Mouse (Mus musculus) B cell, adult 2 months (primary cell): ENCODE measurements around the gene Pde6c.

ENCODE experiments used
- DNase-seq, 2 experiments: peaks; one replicate each; pipeline ENCODE4 v3.0.0; 2022

Pde6c gene

DNA sequence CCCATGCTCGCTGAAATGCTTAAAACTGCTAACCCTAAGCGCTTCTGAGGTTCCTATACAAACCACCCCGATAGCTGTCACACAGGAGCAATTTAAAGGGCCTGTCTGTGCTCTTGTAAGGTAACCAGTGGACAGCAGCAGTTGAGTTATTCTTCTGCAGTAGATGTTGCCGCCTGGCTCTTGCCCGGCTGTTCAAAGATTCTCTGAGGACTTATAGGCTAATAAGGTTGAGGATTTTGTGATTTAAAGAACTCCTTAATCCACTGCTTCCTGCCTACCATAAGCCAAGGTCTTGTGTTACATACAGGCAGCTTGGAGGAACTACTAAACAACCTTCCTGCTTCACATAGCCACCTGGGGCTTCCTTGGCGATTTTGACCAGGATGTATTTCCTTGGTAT lies at the start of gene Pde6c:
Gene Pde6c (plus strand): TSS at position 301 of the 400 bp plus-strand sequence.
- no peak for DNase-seq

GRCm38 (mm10) chr19:38082931-38083525 lies 49.6 kb upstream of the Pde6c start:
- DNase-seq = no peak

GRCm38 (mm10) chr19:38085841-38086240 lies 46.7 kb upstream of the Pde6c start:
- no peak for DNase-seq

- DNase-seq = no peak
Observed at GRCm38 (mm10) chr19:38086948-38087551, 45.5 kb upstream of the Pde6c start.

DNA sequence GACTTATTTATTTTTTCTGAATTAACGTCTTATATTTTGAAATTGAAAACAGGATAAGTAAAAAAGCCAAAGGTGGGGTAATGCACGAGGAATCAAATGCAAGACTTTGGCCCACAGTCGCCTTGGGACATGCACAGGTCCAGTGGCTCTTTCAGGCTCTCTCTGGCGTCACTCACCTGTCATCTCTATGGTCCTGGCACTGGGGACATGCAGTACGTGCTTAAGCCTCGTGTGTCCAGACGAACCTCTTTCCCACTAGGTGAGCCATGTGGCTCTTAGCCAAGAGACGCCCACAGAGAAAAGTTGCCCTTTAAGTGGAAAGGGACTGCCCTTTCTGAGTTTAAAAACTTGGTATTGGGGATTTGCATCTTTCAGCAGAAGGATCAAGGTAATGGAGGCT lies 43.2 kb upstream of the Pde6c start:
- DNase-seq = no peak

DNA sequence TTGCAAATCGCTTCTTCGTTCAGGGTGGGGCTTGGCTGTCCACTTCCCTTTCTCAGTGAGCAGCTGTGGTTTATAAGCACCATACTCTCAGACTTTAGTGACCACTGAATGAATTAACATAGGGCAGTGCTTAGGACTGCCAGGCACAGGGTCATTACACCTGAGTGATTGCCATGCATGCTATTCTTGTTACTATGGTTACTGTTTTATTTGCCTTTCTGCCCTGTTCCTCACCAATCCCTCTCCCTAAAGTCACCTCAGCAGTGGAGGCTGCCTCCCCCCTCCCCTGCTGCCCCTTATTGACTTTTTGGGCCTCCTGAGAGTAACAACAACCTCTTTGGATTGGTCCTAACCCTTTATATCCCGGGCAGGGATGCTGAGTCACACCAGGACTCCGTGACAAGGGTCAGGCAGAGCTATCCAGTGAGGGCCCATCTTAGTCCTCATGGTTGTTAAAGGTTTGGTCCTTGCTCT lies 41.0 kb upstream of the Pde6c start:
- no peak for DNase-seq

GRCm38 (mm10) chr19:38096231-38096630 lies 36.4 kb upstream of the Pde6c start:
- DNase-seq = no peak

- no peak for DNase-seq
Observed at GRCm38 (mm10) chr19:38096858-38097758, 35.5 kb upstream of the Pde6c start, which contains the start of gene Ffar4. Gene Ffar4 (plus strand): TSS chr19:38097071.

DNA sequence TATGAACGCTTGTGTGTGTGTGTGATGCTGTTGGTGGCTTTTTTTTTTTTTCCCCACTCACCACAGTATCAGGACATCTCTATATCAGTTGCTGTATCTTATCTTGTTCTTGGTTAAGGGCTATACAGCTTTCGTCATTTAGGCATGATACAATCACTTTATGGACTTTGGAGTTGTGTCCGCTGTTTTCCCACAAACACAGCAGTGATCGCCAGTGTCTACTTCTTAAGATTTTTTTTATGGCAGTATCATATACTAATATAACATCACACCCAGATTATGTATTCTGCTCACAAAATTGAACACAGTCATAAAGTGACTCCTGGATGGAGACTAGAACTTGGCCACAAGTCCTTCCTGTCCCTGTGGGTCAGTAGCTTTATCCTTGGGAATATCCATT lies 24.7 kb upstream of the Pde6c start:
- no peak for DNase-seq

- DNase-seq = no peak
Observed at GRCm38 (mm10) chr19:38109506-38110242, 22.9 kb upstream of the Pde6c start.

DNA sequence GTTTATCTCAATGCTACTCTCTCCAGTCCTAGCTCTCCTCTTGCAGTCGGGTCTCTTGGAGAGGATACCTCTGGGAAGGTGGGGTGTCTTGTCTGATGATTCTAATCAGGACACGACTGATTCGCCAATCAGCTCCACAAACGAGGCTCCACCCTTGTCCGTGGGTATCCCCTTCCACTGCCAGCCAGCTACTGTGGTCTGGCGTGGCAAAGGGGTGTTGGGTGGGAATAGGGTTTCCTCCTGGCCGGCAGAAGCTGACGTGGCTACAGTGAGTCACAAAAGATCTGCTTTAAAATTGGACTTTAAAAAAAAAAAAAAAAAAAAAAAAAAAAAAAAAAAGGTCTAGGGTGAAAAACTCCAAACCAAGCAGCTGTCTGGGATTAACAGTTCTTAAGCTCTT lies 21.5 kb upstream of the Pde6c start:
- DNase-seq = no peak

GRCm38 (mm10) chr19:38112575-38112974 lies 20.0 kb upstream of the Pde6c start:
- no peak for DNase-seq

DNA sequence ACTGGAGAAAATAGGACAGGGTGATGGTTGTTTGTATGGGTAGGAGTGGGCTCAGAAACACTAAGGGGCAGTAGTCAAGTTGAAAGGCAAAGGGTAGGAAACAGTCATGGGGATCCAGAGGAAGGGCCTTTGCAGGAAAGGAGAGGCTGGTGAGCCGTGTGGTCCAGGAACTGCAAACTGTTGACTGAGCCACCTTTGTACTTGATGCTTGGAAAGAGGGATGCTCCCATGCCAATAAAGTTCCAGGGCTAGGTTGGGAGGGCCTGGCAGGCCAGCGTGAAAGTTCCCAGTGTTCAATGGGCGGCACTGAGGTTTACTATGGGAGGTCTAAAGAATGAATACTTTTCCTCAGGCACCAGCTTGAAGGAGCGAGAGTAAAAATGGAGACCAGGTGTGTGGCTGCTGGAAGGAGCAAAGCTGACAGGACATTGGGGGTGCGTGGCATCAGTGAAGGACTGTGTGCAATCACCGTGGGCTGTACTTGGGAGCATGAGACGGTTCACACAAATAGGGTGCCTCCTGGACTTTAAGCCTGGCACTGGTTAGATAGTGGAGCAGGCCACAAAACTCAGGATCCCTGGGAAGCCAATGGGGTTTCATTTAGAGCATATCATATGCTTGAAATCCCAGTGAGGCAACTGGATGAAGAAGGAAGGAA lies 17.6 kb upstream of the Pde6c start:
- no peak for DNase-seq

DNA sequence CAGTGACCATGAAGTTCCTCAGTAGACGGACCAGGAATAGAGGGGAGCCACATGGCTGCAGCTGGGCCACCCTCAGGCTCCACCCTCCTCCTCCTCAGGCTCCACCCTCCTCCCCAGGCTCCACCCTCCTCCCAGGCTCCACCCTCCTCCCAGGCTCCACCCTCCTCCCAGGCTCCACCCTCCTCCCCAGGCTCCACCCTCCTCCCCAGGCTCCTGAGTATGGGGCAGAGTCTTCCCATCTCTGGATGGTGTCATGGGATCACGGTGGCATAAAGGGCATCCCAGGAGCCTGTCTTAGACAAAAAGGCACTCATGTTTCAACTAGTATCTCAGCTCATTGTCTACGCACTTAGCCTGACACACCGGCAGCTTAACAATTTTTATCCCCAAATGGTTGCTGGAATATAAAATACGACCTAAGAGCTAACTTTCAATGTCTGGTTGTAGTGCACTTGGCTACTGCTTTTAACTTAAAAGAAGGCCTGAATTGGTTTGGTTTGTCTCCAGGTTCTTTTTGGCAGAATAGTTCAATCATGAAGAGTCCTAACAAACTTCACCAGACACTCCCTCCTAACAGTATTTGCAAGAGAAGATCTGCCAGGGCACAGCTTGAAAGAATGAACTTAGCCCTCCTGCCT lies 12.3 kb upstream of the Pde6c start:
- no peak for DNase-seq

GRCm38 (mm10) chr19:38123921-38124320 lies 8.7 kb upstream of the Pde6c start:
- DNase-seq = no peak

DNA sequence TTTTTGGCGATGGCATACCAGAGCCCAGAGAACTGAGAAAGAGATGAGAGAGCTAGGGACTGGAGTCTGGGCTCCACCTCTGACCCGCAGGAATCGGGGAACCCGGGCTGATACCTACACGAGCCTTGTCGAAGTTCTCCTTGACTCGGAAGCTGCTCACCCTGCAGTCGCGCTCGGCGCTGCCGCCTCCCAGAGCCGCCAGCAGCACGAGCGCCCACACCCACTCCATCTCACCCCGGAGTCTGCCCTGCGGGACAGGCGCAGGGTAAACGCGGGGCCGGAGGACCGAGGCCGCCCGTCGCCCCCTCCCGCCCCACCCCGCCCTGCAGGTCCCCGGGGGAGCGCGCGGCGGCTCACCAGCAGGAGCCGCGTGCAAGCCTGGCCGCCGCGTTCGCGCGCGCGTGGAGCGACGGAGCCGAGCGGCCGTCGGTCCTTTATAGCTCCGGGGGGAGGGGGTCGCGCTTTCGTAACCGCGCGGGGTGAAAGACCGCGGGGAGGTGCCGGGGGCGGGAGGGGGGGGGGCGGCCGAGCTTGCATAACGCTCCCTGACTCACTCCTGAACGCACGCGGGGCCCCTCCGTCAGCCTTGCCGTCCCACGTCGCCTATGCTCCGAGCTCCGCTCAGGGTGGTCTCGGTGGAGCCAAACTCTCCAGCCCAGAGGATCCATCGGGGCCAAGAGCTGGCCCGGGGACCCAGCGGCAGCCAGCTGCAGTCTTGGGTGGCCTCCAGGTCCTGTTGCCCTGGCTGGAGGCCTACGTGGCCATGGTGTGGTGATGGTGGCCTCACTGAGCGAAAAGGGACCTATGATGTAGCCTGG lies 8.0 kb upstream of the Pde6c start:
- DNase-seq = no peak

- no peak for DNase-seq
Observed at GRCm38 (mm10) chr19:38125219-38125610, 7.4 kb upstream of the Pde6c start, which contains the start of gene Rbp4. Gene Rbp4 (minus strand): TSS chr19:38125281.

DNA sequence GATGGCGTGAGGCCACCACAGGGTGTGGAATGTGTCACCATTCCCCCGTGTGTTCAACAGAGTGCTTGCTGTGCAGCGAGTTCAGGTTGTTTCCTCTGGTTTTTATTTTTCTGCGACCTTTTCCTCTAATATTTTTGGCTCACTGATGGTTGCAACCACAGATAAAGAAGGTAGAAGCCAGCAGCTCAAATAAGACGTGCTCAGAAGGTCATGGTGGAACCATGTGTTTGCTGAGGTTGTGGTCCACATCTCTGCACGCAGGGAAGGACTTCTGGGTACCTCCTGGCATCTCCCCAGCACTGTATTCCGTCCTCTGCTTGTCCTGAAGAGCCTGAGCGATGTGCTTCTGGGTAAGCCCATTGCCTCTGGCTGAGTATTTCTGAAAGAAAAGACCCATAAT lies 5.9 kb upstream of the Pde6c start:
- DNase-seq = no peak

- no peak for DNase-seq
Observed at GRCm38 (mm10) chr19:38133986-38134385, 1.4 kb downstream of the Pde6c start.

GRCm38 (mm10) chr19:38134806-38135205 lies 2.2 kb downstream of the Pde6c start:
- no peak for DNase-seq
